Mouse (Mus musculus): ENCODE data around the gene Naaladl1.
"Not testable (repeated sequence)": the region's sequence is repeated elsewhere in the genome, so short reads cannot be mapped to it uniquely, and the experiment has no call there.

The Naaladl1 gene

DNA sequence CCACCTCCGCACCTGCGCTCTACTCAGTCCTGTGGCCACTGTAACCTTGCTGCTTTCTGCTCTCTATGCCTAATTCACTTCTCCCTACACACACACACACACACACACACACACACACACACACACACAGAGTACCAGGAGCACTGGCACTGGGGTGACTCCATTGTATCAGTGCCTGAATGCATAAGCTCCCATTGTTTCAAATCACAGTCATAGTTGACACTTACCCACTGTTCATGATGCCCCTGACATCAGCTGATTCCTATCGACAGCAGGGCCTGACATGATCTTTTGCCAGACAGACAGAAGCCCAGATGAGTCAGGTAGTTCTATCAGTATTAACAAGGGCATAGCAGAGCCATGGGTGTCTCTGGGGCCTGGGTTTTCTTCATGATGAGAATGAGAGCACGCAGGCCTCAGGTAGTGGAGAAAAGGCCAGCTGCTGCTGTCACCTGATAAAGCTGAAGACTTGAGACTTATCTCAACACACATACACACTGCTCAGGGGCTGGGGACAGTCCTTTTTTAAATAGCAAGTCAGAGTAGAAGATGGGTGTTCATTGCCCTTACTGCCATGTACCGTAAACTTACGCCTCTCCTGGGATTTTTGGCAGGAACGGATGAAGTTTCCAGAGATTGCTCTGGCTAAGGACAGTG lies 26.7 kb downstream of the Naaladl1 start:
- DNase-seq: peak; percentile 77

DNA sequence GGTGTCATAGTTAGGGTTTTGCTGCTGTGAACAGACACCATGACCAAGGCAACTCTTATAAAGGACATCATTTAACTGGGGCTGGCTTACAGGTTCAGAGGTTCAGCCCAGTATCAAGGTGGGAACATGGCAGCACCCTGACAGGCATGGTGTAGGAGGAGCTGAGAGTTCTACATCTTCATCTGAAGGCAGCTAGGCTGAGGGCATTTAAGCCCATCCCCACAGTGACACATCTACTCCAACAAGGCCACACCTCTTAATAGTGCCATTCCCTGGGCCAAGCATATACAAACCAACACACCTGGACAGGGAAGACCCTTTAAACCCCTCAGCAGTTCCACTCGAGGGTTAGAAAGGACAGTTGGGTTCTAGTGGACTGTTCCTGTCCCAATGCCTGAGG lies 27.6 kb downstream of the Naaladl1 start:
- not testable (repeated sequence) for DNase-seq

DNA sequence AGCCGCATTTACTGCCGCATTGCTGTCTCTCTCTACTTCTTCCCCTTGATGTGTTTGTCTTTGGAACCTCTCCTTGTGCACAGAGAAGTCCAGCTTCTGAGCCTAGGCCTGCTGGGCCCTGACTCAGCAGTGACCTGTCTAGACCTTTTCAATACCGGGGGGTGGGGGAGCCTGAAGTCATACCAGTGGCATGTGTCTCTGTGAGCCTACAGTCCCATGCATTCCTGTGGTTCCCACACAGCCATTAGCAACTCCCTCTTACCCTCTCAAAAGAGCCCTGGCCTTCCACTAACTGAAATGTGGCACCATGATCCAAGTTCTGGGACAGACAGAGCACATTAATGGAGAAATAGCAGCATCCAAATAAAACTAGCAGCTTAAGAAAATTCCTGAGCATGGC lies 30.8 kb downstream of the Naaladl1 start:
- DNase-seq: no peak

DNA sequence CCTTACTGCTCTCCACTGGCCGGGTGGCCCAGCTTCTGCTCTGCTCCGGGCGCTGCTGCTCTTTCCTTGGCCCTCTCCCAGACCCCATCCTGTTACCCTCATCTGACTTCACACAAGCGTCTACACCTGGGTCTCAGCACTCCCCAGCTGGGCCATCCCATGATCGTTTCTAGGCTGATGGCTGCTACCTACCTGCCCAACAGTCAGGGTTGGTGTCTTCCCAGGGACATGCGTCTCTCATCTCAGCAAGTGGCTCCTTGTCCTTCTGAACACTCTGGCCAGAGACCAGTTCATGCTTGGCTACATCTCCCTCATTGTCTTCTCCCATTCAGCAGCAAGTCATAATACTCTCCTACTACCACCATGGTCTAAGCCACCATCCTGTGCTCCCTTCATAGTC lies 34.1 kb downstream of the Naaladl1 start:
- DNase-seq: no peak

DNA sequence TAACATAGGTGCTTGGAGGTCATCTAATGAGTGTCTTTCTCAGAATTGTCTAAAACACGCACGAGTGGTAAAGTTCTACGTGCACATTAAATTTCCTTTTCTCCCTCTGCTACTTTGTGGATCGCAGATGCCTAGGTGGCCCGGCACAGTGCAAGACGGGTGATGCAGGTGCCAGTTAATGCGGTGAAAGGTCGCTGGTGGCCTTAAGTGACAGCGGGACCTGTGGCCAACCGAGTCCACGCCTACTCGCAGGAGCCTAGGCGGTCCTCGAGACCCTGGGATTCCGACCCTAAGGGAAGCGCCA lies 34.7 kb downstream of the Naaladl1 start:
- no peak for DNase-seq

DNA sequence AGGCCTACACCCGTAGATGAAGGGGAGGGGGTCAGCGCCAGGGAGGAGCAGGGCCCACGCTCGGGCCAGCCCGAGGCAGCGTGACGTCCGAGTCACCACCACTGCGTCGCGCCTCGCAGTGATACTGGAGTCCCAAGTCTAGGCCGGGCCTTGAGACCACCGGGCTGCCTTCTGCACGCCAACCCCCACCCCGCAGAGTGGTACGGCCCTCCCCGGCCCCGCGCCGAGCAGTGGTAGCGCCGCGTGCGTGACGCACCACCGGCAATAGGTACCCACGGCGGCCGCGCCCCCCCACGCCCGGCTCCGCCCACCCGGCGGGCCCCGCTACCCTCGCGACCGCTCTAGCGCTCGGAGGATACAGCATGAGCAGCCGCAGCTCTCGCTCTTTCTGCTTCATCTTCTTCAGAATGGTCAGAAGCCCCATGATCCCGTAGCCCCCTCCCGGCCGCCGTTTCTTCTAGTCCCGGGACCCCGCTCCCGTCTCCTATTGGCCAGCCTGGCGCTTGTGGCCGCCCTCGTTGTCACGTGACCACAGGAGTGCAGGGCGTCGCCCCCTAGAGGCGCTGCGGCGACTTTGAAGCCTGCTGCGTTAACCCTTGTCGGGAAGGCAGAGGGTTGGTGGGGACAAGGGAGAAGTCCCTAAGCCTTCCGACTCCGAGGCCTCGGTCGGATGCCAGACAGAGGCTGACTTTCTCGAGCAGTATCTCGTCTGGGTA lies 35.3 kb downstream of the Naaladl1 start, which contains the start of gene Batf2:
Batf2 (plus strand) TSS at position 306 of the 716 bp plus-strand sequence.
- peak; percentile 94 for DNase-seq

DNA sequence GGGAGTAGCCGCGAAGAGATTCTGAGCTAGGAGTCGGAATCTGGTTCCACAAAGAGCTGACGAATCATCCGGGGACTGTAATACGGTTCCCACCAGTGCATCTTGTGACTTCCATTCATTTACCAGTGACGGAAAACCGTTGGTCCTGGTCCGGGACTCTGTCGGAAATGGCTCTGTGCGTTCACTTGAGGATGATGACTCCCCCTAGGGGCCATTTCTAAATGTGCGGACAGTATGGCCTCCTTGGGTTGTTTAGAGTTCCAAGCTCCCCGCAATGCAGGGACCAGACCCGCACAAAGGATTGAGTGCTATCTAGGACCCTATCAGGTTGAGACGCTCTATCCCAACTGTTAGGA lies 35.8 kb downstream of the Naaladl1 start, which contains the start of gene Arl2:
Arl2 (minus strand) TSS at position 155 of the 356 bp plus-strand sequence.
- DNase-seq: peak; percentile 91

DNA sequence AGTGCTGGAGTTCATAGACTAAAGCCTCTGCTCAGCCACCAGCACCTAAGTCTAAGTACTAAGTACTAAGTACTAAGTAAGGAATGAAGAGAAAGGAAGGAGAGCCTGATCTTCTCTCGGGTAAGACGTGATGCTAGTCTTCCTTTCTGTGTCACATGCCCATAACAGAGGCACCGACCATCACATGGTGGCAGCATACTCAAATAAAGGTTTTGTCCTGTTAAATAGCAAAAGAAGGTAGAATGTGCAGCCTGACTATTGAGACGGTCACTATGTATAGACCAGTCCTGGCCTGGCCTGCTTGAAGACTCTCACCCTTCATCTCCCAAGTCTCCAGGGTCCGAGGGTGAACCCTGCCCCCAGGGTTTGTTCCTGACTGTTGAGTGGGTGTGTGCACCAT lies 39.3 kb downstream of the Naaladl1 start:
- no peak for DNase-seq

DNA sequence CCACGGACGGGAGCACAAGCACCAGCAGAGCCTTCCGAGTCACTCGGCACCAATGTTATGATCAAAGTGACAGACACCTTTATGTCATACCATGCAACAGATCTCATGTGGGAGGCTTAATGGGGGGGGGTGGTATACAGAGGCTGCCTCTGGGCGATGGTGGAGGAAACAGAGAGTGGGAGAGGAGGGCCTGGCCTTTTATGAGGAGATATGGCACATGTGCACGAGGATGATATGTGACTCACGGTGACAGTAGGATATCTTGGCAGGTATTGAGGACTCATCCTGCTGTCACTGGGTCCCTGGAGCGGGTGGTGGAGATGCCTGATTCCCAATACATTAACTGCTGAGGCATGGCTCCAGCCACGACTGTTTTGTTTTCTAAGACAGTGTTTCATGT lies 49.6 kb downstream of the Naaladl1 start:
- no peak for DNase-seq

DNA sequence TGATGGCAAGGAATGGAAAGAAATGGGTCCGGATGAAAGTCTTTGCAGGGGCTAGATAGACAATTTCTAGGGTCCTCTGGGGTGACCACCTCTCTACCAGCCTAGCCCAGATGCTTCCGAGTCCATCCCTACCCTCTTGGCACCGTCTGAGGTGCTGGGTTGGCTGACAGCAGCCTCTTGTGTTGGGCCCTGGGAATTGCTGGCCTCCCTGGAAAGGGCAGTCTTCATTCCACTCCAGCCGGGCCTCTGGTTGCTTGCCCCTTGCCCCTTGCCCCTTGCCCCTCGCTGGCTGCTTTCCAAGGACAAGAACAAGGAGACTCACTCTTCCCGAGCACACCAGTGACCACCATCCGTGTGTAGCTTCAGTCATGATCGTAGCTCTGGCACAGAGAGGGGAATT lies 50.8 kb downstream of the Naaladl1 start:
- no peak for DNase-seq

DNA sequence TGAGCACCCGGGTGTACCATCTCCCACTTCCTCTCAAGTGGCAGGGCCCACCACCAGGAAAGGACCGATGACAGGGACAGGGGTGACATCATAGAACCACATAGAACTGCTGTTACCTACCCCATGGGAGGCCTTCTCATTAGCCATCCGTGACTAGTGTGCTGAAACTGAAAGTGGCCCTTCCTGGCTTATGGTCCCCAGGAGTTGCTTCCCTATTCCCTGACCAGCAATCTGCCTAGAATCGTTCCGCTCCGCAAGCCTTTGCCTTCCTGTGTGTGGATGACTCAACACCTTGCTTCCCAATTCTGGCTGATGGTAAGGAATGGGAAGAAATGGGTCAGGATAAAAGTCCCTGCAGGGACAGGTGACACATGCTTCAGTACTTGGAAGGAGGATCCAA lies 51.6 kb downstream of the Naaladl1 start:
- DNase-seq: no peak

DNA sequence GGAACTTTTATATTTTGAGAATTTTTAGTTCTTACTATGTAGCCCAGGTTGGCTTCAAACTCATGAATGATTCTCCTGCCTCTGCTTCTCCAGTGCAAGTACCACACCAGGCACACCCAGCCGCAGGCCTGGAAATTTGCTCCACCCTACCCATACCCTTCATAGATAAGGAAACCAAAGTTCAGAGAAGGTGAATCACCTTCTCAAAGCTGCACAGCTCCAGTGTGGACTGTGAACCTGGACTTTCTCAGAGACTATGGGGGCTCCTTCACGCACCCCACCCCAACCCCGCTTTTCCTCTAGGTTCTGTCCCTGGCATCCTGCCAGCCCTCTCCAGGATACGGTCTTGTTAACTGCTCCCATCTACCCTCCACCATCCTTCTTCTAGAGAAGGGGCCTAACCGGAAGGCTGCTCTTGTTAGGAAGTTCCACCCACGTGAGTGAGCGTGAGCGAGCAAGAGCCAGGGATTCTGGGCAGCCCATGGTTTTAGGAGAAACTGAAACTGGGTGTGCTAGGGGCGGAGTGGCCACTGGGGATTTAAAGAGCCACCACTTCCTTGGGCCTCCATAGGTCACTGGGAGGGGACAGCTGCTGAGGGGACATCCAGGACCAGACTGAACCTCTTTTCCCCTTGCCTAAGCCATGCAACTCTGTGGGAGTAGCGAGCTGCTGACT lies 58.4 kb downstream of the Naaladl1 start:
- peak; percentile 19 for DNase-seq

Data from layer of hippocampus, adult 9-11 months (tissue).